Mouse (Mus musculus): Measurements from ENCODE around the gene Lrrc73. TPM values are rescaled to one million over a fixed set of nuclear protein-coding genes. Genes with fewer than 3 reads are reported as not detected.

Lrrc73 gene
- polyA plus RNA-seq, 1 experiment from 2014 or later = 5.2 TPM

- no peaks in the 10 kb centered on the region for H3K36me3 ChIP-seq (ENCODE audit: insufficient read depth, low read length)
- no peaks in the 10 kb centered on the region for H3K27me3 ChIP-seq (replicated peaks; ENCODE audit: insufficient read depth, low read length)
- no peak for TF ChIP-seq EP300 (IDR thresholded peaks at IDR 0.05)
- peak; percentile 13; the same call in 1 of the 2 replicates for TF ChIP-seq CTCF (IDR thresholded peaks at IDR 0.05)
- 0 out of 2 replicates have a peak overlapping the region, but pooled peaks have one; percentile 14 for H3K27ac ChIP-seq (ENCODE audit: low read length)
- H3K4me3 ChIP-seq (ENCODE audit: low read depth, low read length) = no peak overlapping the region
- 38% methylated on average over 10 of the region's 11 CpGs for WGBS
- H3K4me2 ChIP-seq (replicated peaks; ENCODE audit: low read depth, low read length) = no peak overlapping the region
- H3K4me1 ChIP-seq (ENCODE audit: insufficient read depth, low read depth, low read length) = 0 out of 2 replicates have a peak, but pooled peaks cover 3% of the 10 kb centered on the region
- no peak overlapping the region for H3K9ac ChIP-seq (replicated peaks; ENCODE audit: low read depth)
- DNase-seq (ENCODE audit: low spot score) (peak; percentile 63), ATAC-seq (peak; percentile 54)
- no peaks in the 10 kb centered on the region for H3K9me3 ChIP-seq (ENCODE audit: low read length)
Measured at GRCm38 (mm10) chr17:46287678-46288095, 34.4 kb downstream of the Lrrc73 start.

GRCm38 (mm10) chr17:46296601-46297000, 43.3 kb downstream of the Lrrc73 start:
- ATAC-seq (no peak), DNase-seq (ENCODE audit: low spot score) (no peak)
- no peak overlapping the region for H3K4me2 ChIP-seq (replicated peaks; ENCODE audit: low read depth, low read length)
- no peaks in the 10 kb centered on the region for H3K36me3 ChIP-seq (ENCODE audit: insufficient read depth, low read length)
- no peaks in the 10 kb centered on the region for H3K9me3 ChIP-seq (ENCODE audit: low read length)
- no peak overlapping the region for H3K27ac ChIP-seq (ENCODE audit: low read length)
- peaks cover 11% of the 10 kb centered on the region; the same call in 1 of the 2 replicates for H3K4me1 ChIP-seq (ENCODE audit: insufficient read depth, low read depth, low read length)
- H3K4me3 ChIP-seq (ENCODE audit: low read depth, low read length) = no peak overlapping the region
- no peak overlapping the region for H3K9ac ChIP-seq (replicated peaks; ENCODE audit: low read depth)
- no peak for TF ChIP-seq CTCF (IDR thresholded peaks at IDR 0.05)
- H3K27me3 ChIP-seq (replicated peaks; ENCODE audit: insufficient read depth, low read length) = peaks cover 31% of the 10 kb centered on the region
- WGBS = 42% methylated on average over 6 of the region's 6 CpGs

- ATAC-seq (no peak), DNase-seq (ENCODE audit: low spot score) (no peak)
- TF ChIP-seq EP300 (IDR thresholded peaks at IDR 0.05) (no peak), CTCF (IDR thresholded peaks at IDR 0.05) (no peak)
- Histone ChIP-seq H3K4me2 (replicated peaks; ENCODE audit: low read depth, low read length) (peak overlapping the region; percentile 99), H3K4me3 (ENCODE audit: low read depth, low read length) (peak overlapping the region; percentile 51; the same call in 1 of the 2 replicates), H3K9me3 (ENCODE audit: low read length) (no peaks in the 10 kb centered on the region), H3K9ac (replicated peaks; ENCODE audit: low read depth) (no peak overlapping the region), H3K27me3 (replicated peaks; ENCODE audit: insufficient read depth, low read length) (peaks cover 31% of the 10 kb centered on the region), H3K4me1 (ENCODE audit: insufficient read depth, low read depth, low read length) (peaks cover 11% of the 10 kb centered on the region; the same call in 1 of the 2 replicates), H3K36me3 (ENCODE audit: insufficient read depth, low read length) (no peaks in the 10 kb centered on the region), H3K27ac (ENCODE audit: low read length) (no peak overlapping the region)
- 7% methylated on average over 6 of the region's 6 CpGs for WGBS
Measured at GRCm38 (mm10) chr17:46297028-46297363, 43.7 kb downstream of the Lrrc73 start.

GRCm38 (mm10) chr17:46297364-46298219, 44.3 kb downstream of the Lrrc73 start, which contains the start of gene Dlk2:
Gene Dlk2, plus strand, starts transcription at chr17:46297421.
- Histone ChIP-seq H3K9me3 (ENCODE audit: low read length) (no peaks in the 10 kb centered on the region), H3K27me3 (replicated peaks; ENCODE audit: insufficient read depth, low read length) (peaks cover 31% of the 10 kb centered on the region), H3K27ac (ENCODE audit: low read length) (0 out of 2 replicates have a peak within 1 kb of the TSS, but pooled peaks have one; percentile 20), H3K4me3 (ENCODE audit: low read depth, low read length) (peak within 1 kb of the TSS; percentile 51), H3K9ac (replicated peaks; ENCODE audit: low read depth) (peak within 1 kb of the TSS; percentile 23; the same call in 1 of the 2 replicates), H3K4me1 (ENCODE audit: insufficient read depth, low read depth, low read length) (peaks cover 11% of the 10 kb centered on the region; the same call in 1 of the 2 replicates), H3K36me3 (ENCODE audit: insufficient read depth, low read length) (no peaks in the 10 kb centered on the region), H3K4me2 (replicated peaks; ENCODE audit: low read depth, low read length) (peak within 1 kb of the TSS; percentile 99)
- TF ChIP-seq EP300 (IDR thresholded peaks at IDR 0.05) (no peak), CTCF (IDR thresholded peaks at IDR 0.05) (no peak)
- ATAC-seq (peak; percentile 16; the same call in 1 of the 2 replicates), DNase-seq (ENCODE audit: low spot score) (no peak)
- WGBS = under 1% methylated on average over 48 of the region's 86 CpGs

- H3K4me1 ChIP-seq (ENCODE audit: insufficient read depth, low read depth, low read length) = peaks cover 11% of the 10 kb centered on the region; the same call in 1 of the 2 replicates
- peak; percentile 87 for DNase-seq (ENCODE audit: low spot score)
- H3K27ac ChIP-seq (ENCODE audit: low read length) = 0 out of 2 replicates have a peak overlapping the region, but pooled peaks have one; percentile 20
- H3K4me3 ChIP-seq (ENCODE audit: low read depth, low read length) = peak overlapping the region; percentile 51
- no peaks in the 10 kb centered on the region for H3K9me3 ChIP-seq (ENCODE audit: low read length)
- peak overlapping the region; percentile 99 for H3K4me2 ChIP-seq (replicated peaks; ENCODE audit: low read depth, low read length)
- H3K36me3 ChIP-seq (ENCODE audit: insufficient read depth, low read length) = no peaks in the 10 kb centered on the region
- WGBS = 5% methylated on average over 46 of the region's 48 CpGs
- H3K9ac ChIP-seq (replicated peaks; ENCODE audit: low read depth) = peak overlapping the region; percentile 23; the same call in 1 of the 2 replicates
- ATAC-seq = peak; percentile 92
- H3K27me3 ChIP-seq (replicated peaks; ENCODE audit: insufficient read depth, low read length) = peaks cover 25% of the 10 kb centered on the region
- TF ChIP-seq CTCF (IDR thresholded peaks at IDR 0.05) = peak; percentile 98
- TF ChIP-seq EP300 (IDR thresholded peaks at IDR 0.05) = no peak
Measured at GRCm38 (mm10) chr17:46298220-46298913, 45.0 kb downstream of the Lrrc73 start.

GRCm38 (mm10) chr17:46301892-46302291, 48.6 kb downstream of the Lrrc73 start:
- Histone ChIP-seq H3K36me3 (ENCODE audit: insufficient read depth, low read length) (0 out of 2 replicates have a peak, but pooled peaks cover 3% of the 10 kb centered on the region), H3K27me3 (replicated peaks; ENCODE audit: insufficient read depth, low read length) (peaks cover 7% of the 10 kb centered on the region)

More at GRCm38 (mm10) chr17:46301892-46302291, 48.6 kb downstream of the Lrrc73 start:
- Histone ChIP-seq H3K4me3 (ENCODE audit: low read depth, low read length) (no peak overlapping the region), H3K9ac (replicated peaks; ENCODE audit: low read depth) (no peak overlapping the region), H3K4me2 (replicated peaks; ENCODE audit: low read depth, low read length) (no peak overlapping the region), H3K4me1 (ENCODE audit: insufficient read depth, low read depth, low read length) (peaks cover 11% of the 10 kb centered on the region; the same call in 1 of the 2 replicates), H3K27ac (ENCODE audit: low read length) (no peak overlapping the region), H3K9me3 (ENCODE audit: low read length) (no peaks in the 10 kb centered on the region)
- ATAC-seq (no peak), DNase-seq (ENCODE audit: low spot score) (no peak)
- 64% methylated on average over 12 of the region's 12 CpGs for WGBS
- TF ChIP-seq CTCF (IDR thresholded peaks at IDR 0.05) = no peak
- no peak for TF ChIP-seq EP300 (IDR thresholded peaks at IDR 0.05)

All from lung, postnatal 0 days (tissue).